Mouse (Mus musculus): ENCODE results near the gene Olfr543.
A peak's percentile ranks its signal among the peaks of the same experiment; 100 is the strongest.

Olfr543 gene

GRCm38 (mm10) chr7:102476601-102477000 is 4.9 kb downstream of the Olfr543 start:
- no peak for DNase-seq (ENCODE audit: low spot score)

GRCm38 (mm10) chr7:102472675-102473074 is 8.8 kb downstream of the Olfr543 start:
- no peak for DNase-seq (ENCODE audit: low spot score)

DNA sequence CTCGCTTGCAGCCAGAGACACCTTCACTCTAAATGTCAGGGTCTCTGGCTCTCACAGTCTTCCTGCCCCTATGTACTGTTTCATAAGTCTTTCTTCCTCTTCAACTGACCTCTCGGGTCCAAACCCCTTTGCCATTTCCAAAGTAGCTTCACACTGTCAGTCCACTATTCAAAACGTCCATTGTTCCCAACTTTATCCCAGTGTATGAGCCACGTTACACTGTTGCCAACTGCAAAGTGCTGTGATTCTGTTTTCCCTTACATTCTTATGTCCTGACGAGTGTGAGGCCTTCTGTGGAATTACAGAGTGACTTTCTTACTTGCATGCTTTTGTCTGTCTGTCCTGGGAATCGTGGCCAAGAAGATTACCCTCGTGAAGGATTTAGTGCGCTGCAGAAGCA is 13.9 kb downstream of the Olfr543 start:
- peak; percentile 34 for DNase-seq (ENCODE audit: low spot score)

GRCm38 (mm10) chr7:102458618-102459380 is 22.7 kb downstream of the Olfr543 start:
- DNase-seq (ENCODE audit: low spot score), result no peak

- no peak for DNase-seq (ENCODE audit: low spot score)
Observed at GRCm38 (mm10) chr7:102446438-102446837, 35.0 kb downstream of the Olfr543 start.

GRCm38 (mm10) chr7:102444301-102444700 is 37.2 kb downstream of the Olfr543 start:
- DNase-seq (ENCODE audit: low spot score), result no peak

- DNase-seq (ENCODE audit: low spot score), result no peak
Observed at GRCm38 (mm10) chr7:102442432-102442831, 39.0 kb downstream of the Olfr543 start.

DNA sequence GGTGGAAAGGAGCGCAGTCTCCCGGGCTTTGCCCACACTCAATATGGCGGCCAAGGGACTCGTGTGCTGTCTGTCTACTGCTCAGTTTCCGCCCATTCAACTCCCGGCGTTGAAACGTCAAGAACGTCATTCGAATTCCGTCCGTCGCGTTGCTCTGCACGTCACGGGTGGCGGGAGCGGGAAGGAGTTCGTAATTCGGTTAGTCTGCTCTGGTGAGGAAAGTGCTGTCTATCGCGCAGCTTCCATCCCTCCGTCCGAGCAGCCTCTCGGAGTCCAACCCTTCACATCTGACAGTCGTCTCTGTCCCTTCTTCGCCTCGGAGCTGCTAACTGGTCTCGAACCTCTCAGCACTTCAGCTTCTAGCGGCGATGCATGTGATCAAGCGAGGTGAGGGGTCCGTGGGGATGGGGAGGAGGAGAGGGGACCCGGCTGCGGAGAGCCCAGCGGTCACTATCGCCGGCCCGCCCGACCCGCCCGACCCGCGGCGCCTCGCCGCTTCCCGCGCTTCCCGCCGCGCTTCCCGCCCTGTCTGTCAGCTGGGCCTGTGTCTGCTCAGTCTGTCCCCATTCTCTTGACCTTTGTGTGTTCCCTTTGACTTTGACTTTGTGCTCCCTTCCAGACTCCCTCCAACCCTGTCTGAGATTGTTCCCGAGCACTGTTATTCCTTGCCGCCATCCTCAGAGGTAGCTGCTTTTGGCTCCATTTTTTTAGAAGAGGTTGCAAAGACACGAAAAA is 39.7 kb downstream of the Olfr543 start, which contains the start of gene Rrm1:
Gene Rrm1 (plus strand): TSS at position 39 of the 735 bp plus-strand sequence.
- DNase-seq (ENCODE audit: low spot score), result peak; percentile 95

- no peak for DNase-seq (ENCODE audit: low spot score)
Observed at GRCm38 (mm10) chr7:102440822-102441656, 40.4 kb downstream of the Olfr543 start.

GRCm38 (mm10) chr7:102434344-102434743 is 47.1 kb downstream of the Olfr543 start:
- no peak for DNase-seq (ENCODE audit: low spot score)

Data from testis, postnatal 14 days (tissue).